Mouse (Mus musculus) C2C12 (cell line): ENCODE results near the gene Sel1l. TPM values are rescaled to one million over a fixed set of nuclear protein-coding genes. Genes with fewer than 3 reads are reported as not detected.

ENCODE experiments used
- H3K27me3 ChIP-seq: one replicate; pipeline ENCODE4 v1.6.1; 2011; ENCODE audit not compliant: control insufficient read depth, insufficient read depth, insufficient read length
- H3K36me3 ChIP-seq: one replicate; pipeline ENCODE4 v1.6.1; 2011; ENCODE audit not compliant: control insufficient read depth, insufficient read depth
- H3K4me3 ChIP-seq: one replicate; pipeline ENCODE4 v1.5.1; 2011; ENCODE audit warnings: mild to moderate bottlenecking, control low read depth; ENCODE audit not compliant: poor library complexity, insufficient read depth, severe bottlenecking
- H3K79me2 ChIP-seq: one replicate; pipeline ENCODE4 v1.6.1; 2011; ENCODE audit not compliant: control insufficient read depth, insufficient read depth
- H3K79me3 ChIP-seq: one replicate; pipeline ENCODE4 v1.6.1; 2011; ENCODE audit warnings: low read depth, control low read depth
- H3ac ChIP-seq: one replicate; pipeline ENCODE3; 2011; ENCODE audit warnings: low read depth; ENCODE audit not compliant: control insufficient read depth, insufficient read length
- CEBPB ChIP-seq: IDR thresholded peaks from one replicate; pipeline ENCODE4 v1.6.1; 2011; ENCODE audit warnings: low read depth, mild to moderate bottlenecking, control low read depth, moderate library complexity
- CTCF ChIP-seq: IDR thresholded peaks from one replicate; pipeline ENCODE4 v1.5.1; 2011; ENCODE audit not compliant: control insufficient read depth, insufficient read depth, insufficient read length
- FOSL1 ChIP-seq: IDR thresholded peaks from one replicate; pipeline ENCODE4 v1.8.0; 2011; ENCODE audit warnings: mild to moderate bottlenecking, low read length; ENCODE audit not compliant: poor library complexity, insufficient read depth, severe bottlenecking
- MAX ChIP-seq: IDR thresholded peaks from one replicate; pipeline ENCODE4 v1.6.1; 2011; ENCODE audit warnings: mild to moderate bottlenecking, control low read depth
- MYOD1 ChIP-seq: IDR thresholded peaks from one replicate; pipeline ENCODE4 v1.6.1; 2011; ENCODE audit warnings: low read depth; ENCODE audit not compliant: control insufficient read depth, insufficient read length
- MYOG ChIP-seq: IDR thresholded peaks from one replicate; pipeline ENCODE4 v1.6.1; 2011; ENCODE audit not compliant: control insufficient read depth, insufficient read length; ENCODE audit errors: extremely low read depth
- USF1 ChIP-seq: IDR thresholded peaks from one replicate; pipeline ENCODE4 v1.6.1; 2011; ENCODE audit warnings: low read depth, mild to moderate bottlenecking, control low read depth, moderate library complexity
- polyA plus RNA-seq: library from polyadenylated mRNA; unstranded; fragments of >200 nt; fragmentation: generic; extraction: Trizol; gene quantifications from one replicate; pipeline ENCODE4 v1.2.1, GENCODE M21; 2012; ENCODE audit warnings: missing spikeins

Sel1l gene
- polyA plus RNA-seq, 1 experiment = 20.9 TPM

DNA sequence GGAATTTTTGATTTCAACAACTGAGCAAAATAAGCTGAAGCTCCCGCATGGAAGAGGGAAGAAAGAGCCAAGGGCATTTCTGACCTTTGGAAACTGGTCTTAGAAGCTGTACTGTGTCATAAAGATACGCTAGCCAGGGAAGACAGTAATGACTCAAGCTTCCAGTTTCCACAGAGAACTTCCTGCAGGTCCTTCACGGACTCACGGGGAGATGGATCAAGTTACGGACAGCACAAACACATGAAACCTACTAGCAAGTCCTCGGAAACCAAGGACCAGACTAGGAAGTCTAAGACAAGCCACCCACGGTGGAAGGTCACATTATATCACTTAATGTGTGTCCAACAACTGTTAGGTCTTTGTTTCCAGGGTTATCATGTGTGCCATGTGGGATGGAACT is 10.7 kb downstream of the Sel1l start:
- H3K36me3 ChIP-seq = peaks cover 63% of the 10 kb centered on the region
- H3K27me3 ChIP-seq = no peaks in the 10 kb centered on the region
- no peak overlapping the region for H3K4me3 ChIP-seq
- TF ChIP-seq CEBPB (no peak), FOSL1 (no peak), MYOD1 (no peak), MAX (no peak), MYOG (no peak), USF1 (no peak), CTCF (no peak)
- H3K79me3 ChIP-seq = no peaks in the 10 kb centered on the region
- H3ac ChIP-seq = no peak overlapping the region
- no peaks in the 10 kb centered on the region for H3K79me2 ChIP-seq

DNA sequence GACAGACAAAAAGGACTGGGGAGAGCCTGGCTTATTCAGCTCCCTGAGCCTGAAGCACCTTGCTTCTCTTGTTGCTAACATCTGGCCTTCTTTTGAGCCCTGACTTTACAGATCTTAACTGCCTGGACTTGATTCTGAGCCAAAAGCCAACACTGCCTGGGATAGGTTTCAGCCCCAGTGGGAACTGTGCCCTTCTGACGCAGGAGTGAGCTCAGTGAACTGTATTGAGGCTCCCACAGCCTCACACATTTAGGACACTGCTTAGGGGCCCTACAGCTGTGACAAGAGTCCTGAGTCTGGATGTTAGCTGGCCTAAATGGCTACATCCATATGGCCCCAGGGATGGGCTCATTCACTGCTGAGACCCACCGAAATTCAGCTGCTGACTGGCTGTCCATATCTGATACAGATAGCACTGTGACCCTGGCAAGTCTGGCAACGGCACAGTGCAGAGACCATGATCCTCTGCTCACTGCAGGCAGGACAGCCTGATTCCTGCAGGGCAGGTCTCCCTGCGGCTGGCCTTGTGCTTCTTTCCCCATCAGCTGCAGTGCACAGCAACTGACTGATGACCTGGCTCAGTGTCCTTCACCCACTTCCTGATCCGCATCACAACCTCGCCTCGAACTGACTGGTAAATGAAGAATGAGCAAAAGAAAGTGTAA is 11.4 kb downstream of the Sel1l start:
- TF ChIP-seq FOSL1 (no peak), MYOG (no peak), MYOD1 (no peak), USF1 (no peak), CTCF (no peak), CEBPB (no peak), MAX (no peak)
- Histone ChIP-seq H3K36me3 (peaks cover 71% of the 10 kb centered on the region), H3ac (no peak overlapping the region), H3K79me2 (no peaks in the 10 kb centered on the region), H3K27me3 (no peaks in the 10 kb centered on the region), H3K4me3 (no peak overlapping the region), H3K79me3 (no peaks in the 10 kb centered on the region)

DNA sequence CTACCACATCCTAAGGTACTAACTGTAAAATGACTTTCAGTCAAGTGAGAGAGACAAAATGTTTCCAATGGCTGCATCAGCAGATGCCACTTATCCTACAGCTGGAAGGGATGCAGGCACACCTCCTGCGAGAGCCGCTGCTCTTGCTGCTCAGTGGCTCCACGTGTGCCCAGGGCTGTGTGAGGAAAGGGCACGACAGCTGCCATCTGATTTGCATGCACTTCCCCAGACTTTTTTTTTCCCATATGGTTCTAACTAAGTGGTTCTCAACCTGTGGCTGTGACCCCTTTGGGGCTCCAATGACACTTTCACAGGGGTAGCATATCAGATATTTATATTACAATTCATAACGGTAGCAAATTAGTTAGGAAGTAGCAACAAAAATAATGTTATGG is 15.0 kb downstream of the Sel1l start:
- H3K4me3 ChIP-seq = no peak overlapping the region
- no peaks in the 10 kb centered on the region for H3K27me3 ChIP-seq
- TF ChIP-seq CTCF (no peak), MYOG (no peak), MAX (no peak), FOSL1 (no peak), MYOD1 (no peak), USF1 (no peak), CEBPB (no peak)
- no peak overlapping the region for H3ac ChIP-seq
- no peaks in the 10 kb centered on the region for H3K79me2 ChIP-seq
- H3K79me3 ChIP-seq = no peaks in the 10 kb centered on the region
- H3K36me3 ChIP-seq = peaks cover 64% of the 10 kb centered on the region

DNA sequence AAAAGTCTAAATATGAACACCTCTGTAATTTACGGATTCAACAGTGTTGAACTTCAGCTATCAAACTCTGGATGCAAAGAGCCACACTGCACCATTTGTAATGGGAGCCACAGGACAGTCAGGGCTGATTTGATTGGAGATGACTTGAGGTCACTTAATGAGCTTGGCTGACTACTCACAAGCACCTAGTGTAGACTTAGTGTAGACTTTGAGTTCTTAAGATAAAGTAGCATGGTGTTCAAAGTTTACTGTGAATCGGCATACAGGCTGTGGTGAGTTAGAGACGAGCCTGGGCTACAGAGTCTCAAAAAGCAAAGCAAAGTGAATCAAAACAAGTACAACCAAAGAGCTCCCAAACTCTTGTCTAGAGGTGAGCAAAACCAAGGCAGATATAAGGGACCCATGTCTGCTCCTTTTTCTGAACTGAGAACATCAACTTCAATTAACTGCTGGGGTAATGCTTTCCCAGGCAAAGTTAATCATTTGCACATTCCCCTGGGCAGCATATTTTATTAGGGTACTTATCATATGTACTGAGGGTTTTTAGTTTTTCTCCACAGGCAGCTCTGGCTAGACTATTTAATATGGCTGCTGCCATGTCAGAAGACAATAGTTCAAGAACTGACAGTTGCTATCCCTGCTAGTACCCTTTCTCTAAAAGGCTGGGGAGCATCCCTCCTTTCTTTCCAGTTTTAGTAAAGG is 15.6 kb downstream of the Sel1l start:
- Histone ChIP-seq H3K79me3 (no peaks in the 10 kb centered on the region), H3K4me3 (no peak overlapping the region), H3K36me3 (peaks cover 61% of the 10 kb centered on the region), H3K27me3 (no peaks in the 10 kb centered on the region), H3K79me2 (no peaks in the 10 kb centered on the region), H3ac (no peak overlapping the region)
- no peak for TF ChIP-seq USF1
- no peak for TF ChIP-seq MAX
- TF ChIP-seq FOSL1 = no peak
- TF ChIP-seq CTCF = no peak
- TF ChIP-seq MYOD1 = no peak
- TF ChIP-seq MYOG = no peak
- no peak for TF ChIP-seq CEBPB

DNA sequence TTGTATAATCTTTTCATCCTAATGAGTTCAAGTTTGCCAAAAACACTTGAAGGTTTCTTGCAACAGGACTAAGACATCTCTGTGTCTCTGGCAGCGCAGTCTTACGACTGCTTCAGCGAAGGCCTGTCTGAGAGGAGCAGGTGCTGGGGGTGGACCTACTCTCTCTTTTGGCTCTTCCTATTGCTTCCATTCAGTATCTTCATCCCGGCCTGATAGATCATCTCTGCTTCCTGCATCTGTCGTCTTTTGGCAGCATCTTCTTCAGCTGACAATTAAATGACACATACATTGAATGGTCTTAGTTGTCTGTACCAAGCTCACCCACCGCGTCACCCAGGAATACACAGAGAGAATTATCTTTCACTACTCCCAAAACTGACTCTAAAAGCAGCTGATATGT is 17.5 kb downstream of the Sel1l start:
- H3K79me3 ChIP-seq = no peaks in the 10 kb centered on the region
- H3K27me3 ChIP-seq = no peaks in the 10 kb centered on the region
- no peak overlapping the region for H3ac ChIP-seq
- peaks cover 49% of the 10 kb centered on the region for H3K36me3 ChIP-seq
- no peak overlapping the region for H3K4me3 ChIP-seq
- H3K79me2 ChIP-seq = no peaks in the 10 kb centered on the region
- TF ChIP-seq FOSL1 (no peak), MAX (no peak), MYOG (no peak), USF1 (no peak), CEBPB (no peak), MYOD1 (no peak), CTCF (no peak)
